Mouse (Mus musculus): ENCODE results near the gene Slc8a2. TPM values are rescaled to one million over a fixed set of nuclear protein-coding genes. Genes with fewer than 3 reads are reported as not detected.
A peak's percentile ranks its signal among the peaks of the same experiment; 100 is the strongest.

Slc8a2 gene
- total RNA-seq, 1 experiment = 3.1 TPM

DNA sequence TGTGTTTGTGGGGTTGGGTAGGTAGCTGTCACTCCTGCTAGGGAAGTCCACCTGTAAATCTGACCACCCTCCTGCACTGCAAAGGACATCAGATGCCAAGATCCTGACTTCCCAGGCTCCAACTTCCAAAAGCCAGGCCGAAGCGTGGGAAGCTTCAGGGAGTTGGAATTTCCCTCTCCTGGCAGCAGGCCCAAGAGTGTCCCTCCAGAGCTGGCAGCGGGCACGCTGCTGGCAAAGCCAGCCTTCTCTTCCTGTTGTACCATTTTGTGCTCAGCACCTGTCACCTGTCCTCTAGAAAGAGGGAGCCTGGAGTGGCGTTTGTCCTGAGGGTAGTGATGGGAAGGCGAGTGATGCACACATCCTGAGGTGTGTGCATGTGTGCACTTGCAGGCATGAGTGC is 1.3 kb upstream of the Slc8a2 start:
- no peak for DNase-seq (ENCODE audit: low read depth, low spot score)
- no peak overlapping the region for H3K9ac ChIP-seq (ENCODE audit: insufficient read depth, low read depth, low read length, poor library complexity, severe bottlenecking)
- peaks cover 0 to 15% of the 10 kb centered on the region in 2 experiments; a peak in 1 of 4 replicates for H3K4me1 ChIP-seq (ENCODE audit: control insufficient read depth in 2 of 2, insufficient read depth in 2 of 2, low read length in 2 of 2, poor library complexity in 1 of 2)
- no peaks in the 10 kb centered on the region for H3K9me3 ChIP-seq (ENCODE audit: control insufficient read depth, insufficient read depth, low read depth, low read length)
- no peak overlapping the region for H3K27ac ChIP-seq (ENCODE audit: insufficient read depth, low read depth, low read length, poor library complexity, severe bottlenecking)
- TF ChIP-seq MAFK (IDR thresholded peaks at IDR 0.05; ENCODE audit: insufficient read depth, low read depth, low read length) (no peak), ZC3H11A (IDR thresholded peaks at IDR 0.05; ENCODE audit: borderline replicate concordance, low read depth, low read length) (no peak), CHD2 (IDR thresholded peaks at IDR 0.05; ENCODE audit: low read depth, low read length) (no peak), ZNF384 (IDR thresholded peaks at IDR 0.05; ENCODE audit: low read depth, low read length) (no peak), HCFC1 (IDR thresholded peaks at IDR 0.05; ENCODE audit: borderline replicate concordance, insufficient read depth, low read length) (no peak)
- H3K36me3 ChIP-seq (ENCODE audit: control insufficient read depth, insufficient read depth, low read length, poor library complexity, severe bottlenecking) = 0 out of 2 replicates have a peak, but pooled peaks cover 2% of the 10 kb centered on the region
- in situ Hi-C loops (cut with MboI; ENCODE audit: low sequenced_read_pairs in 2 of 2, unreplicated experiment in 2 of 2) = loop anchor here in 1 of 2 experiments (25.0 kb wide), 1 partner anchor 166 kb away; the partner anchor contains the start of gene Ehd2
- H3K4me3 ChIP-seq (ENCODE audit: insufficient read depth in 1 of 2, low read depth in 1 of 2, low read length in 2 of 2, poor library complexity in 1 of 2, severe bottlenecking in 1 of 2) = no peak overlapping the region

DNA sequence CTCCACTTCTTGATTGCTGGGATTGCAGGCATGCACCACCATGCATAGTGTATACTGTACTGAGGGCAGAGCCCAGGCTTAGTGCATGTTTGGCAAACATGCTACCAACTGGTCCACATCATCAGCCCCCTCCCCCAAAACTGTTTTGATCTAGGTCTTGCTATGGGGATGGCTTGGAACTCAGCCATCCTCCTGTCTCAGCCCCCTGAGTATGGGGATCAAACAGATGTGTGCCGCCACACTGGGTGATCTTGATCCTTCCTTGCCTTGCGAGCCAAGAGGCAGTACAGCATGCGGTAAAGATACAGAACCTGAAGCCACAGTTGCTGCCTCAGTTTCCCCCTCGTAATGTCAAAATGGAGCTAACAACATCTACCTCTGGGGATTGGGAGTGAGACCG is 727 bp upstream of the Slc8a2 start:
- no peak for DNase-seq (ENCODE audit: low read depth, low spot score)
- no peak overlapping the region for H3K9ac ChIP-seq (ENCODE audit: insufficient read depth, low read depth, low read length, poor library complexity, severe bottlenecking)
- in situ Hi-C loops (cut with MboI; ENCODE audit: low sequenced_read_pairs in 2 of 2, unreplicated experiment in 2 of 2) = loop anchor here in 1 of 2 experiments (25.0 kb wide), 1 partner anchor 167 kb away; the partner anchor contains the start of gene Ehd2
- H3K9me3 ChIP-seq (ENCODE audit: control insufficient read depth, insufficient read depth, low read depth, low read length) = no peaks in the 10 kb centered on the region
- no peak overlapping the region for H3K27ac ChIP-seq (ENCODE audit: insufficient read depth, low read depth, low read length, poor library complexity, severe bottlenecking)
- TF ChIP-seq MAFK (IDR thresholded peaks at IDR 0.05; ENCODE audit: insufficient read depth, low read depth, low read length) = no peak
- TF ChIP-seq ZNF384 (IDR thresholded peaks at IDR 0.05; ENCODE audit: low read depth, low read length) = no peak
- no peak for TF ChIP-seq HCFC1 (IDR thresholded peaks at IDR 0.05; ENCODE audit: borderline replicate concordance, insufficient read depth, low read length)
- no peak for TF ChIP-seq ZC3H11A (IDR thresholded peaks at IDR 0.05; ENCODE audit: borderline replicate concordance, low read depth, low read length)
- no peak for TF ChIP-seq CHD2 (IDR thresholded peaks at IDR 0.05; ENCODE audit: low read depth, low read length)
- 0 out of 2 replicates have a peak, but pooled peaks cover 2% of the 10 kb centered on the region for H3K36me3 ChIP-seq (ENCODE audit: control insufficient read depth, insufficient read depth, low read length, poor library complexity, severe bottlenecking)
- H3K4me3 ChIP-seq (ENCODE audit: insufficient read depth in 1 of 2, low read depth in 1 of 2, low read length in 2 of 2, poor library complexity in 1 of 2, severe bottlenecking in 1 of 2) = no peak overlapping the region
- H3K4me1 ChIP-seq (ENCODE audit: control insufficient read depth in 2 of 2, insufficient read depth in 2 of 2, low read length in 2 of 2, poor library complexity in 1 of 2) = peaks cover 0 to 15% of the 10 kb centered on the region in 2 experiments; a peak in 1 of 4 replicates

DNA sequence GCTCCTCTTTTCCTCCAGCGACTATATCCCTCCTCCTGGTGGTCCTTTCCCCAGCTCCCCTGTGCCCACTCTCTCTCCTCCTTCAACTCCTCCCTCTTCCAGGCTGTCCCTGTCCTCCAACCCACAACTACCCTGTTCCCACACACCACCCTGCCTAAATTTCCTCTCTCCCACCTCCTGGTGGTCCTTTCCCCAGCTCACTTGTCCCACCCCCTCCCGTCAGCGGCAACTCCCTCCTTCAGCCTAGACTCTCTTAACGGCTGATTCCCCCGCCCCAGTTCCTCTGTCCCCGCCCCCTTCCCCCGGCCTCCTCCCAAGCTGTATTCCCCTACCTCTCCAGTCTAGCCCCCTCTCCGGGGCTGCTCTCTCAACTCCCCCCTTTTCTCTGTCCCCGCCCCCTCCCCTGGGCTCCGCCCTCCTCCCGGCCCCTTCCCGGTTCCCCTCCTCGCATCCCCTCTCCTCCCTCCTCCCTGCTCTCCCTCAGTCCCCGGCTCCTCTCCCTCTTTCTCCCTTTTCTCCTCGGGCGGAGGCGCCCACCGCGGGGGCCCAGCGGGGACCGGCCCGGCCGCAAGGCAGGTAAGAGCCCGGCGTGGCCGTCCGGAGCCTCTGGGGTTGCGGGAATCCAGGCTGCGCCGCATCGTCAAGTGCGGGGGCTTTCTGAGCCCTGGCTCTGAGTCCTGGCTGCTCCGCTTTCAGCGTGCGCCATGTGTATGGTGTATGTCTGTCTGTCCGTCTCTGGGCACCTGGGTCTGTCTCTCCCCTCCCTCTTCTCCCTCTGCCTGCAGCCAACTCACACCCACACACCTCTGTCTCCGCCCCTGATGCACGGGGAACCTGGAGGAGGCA is 443 bp downstream of the Slc8a2 start:
- H3K4me1 ChIP-seq (ENCODE audit: control insufficient read depth in 2 of 2, insufficient read depth in 2 of 2, low read length in 2 of 2, poor library complexity in 1 of 2) = peaks cover 0 to 15% of the 10 kb centered on the region in 2 experiments; a peak in 1 of 4 replicates
- peak overlapping the region; percentile 74 for H3K9ac ChIP-seq (ENCODE audit: insufficient read depth, low read depth, low read length, poor library complexity, severe bottlenecking)
- no peak for TF ChIP-seq HCFC1 (IDR thresholded peaks at IDR 0.05; ENCODE audit: borderline replicate concordance, insufficient read depth, low read length)
- no peak for TF ChIP-seq ZC3H11A (IDR thresholded peaks at IDR 0.05; ENCODE audit: borderline replicate concordance, low read depth, low read length)
- TF ChIP-seq MAFK (IDR thresholded peaks at IDR 0.05; ENCODE audit: insufficient read depth, low read depth, low read length) = no peak
- TF ChIP-seq CHD2 (IDR thresholded peaks at IDR 0.05; ENCODE audit: low read depth, low read length) = no peak
- no peak for TF ChIP-seq ZNF384 (IDR thresholded peaks at IDR 0.05; ENCODE audit: low read depth, low read length)
- in situ Hi-C loops (cut with MboI; ENCODE audit: low sequenced_read_pairs in 2 of 2, unreplicated experiment in 2 of 2) = loop anchor here in 1 of 2 experiments (25.0 kb wide), 1 partner anchor 168 kb away; the partner anchor contains the start of gene Ehd2
- H3K27ac ChIP-seq (ENCODE audit: insufficient read depth, low read depth, low read length, poor library complexity, severe bottlenecking) = no peak overlapping the region
- H3K36me3 ChIP-seq (ENCODE audit: control insufficient read depth, insufficient read depth, low read length, poor library complexity, severe bottlenecking) = peaks cover 5% of the 10 kb centered on the region; the same call in 1 of the 2 replicates
- peak overlapping the region; percentile 77 to 90 for H3K4me3 ChIP-seq (ENCODE audit: insufficient read depth in 1 of 2, low read depth in 1 of 2, low read length in 2 of 2, poor library complexity in 1 of 2, severe bottlenecking in 1 of 2)
- H3K9me3 ChIP-seq (ENCODE audit: control insufficient read depth, insufficient read depth, low read depth, low read length) = no peaks in the 10 kb centered on the region
- DNase-seq (ENCODE audit: low read depth, low spot score) = peak; percentile 82

DNA sequence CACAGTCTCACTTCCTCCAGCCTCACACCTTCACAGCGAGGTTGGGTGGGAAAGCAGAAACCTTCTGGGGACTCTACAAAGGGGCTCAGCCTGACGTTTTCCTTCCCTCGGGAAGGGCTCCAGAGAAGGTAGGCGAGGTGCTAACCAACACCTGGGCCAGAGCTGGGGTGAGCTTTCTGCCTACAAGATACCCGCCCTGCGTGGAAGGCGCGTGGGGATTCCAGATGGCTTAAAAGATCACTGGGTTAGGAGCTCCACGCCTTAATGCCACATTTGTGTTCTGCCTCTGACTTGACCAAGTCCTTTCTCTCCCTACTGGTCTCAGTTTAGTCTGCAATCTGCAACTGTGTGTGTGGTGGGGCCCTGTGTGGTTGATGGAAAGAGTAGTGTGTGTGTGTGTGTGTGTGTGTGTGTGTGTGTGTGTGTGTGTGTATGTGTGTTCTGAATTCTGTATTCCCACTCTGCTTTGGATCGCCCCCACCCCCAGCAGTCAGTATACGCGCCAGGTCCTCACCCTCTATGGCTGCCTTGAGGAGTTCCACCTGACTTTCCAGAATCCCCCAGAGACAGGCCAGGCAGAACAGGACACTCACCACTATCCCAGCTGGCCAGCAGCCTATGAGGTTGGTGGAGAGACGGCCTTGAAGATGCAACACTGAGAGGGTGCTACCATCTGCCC is 1.5 kb downstream of the Slc8a2 start:
- in situ Hi-C loops (cut with MboI; ENCODE audit: low sequenced_read_pairs in 2 of 2, unreplicated experiment in 2 of 2) = loop anchor here in 1 of 2 experiments (25.0 kb wide), 1 partner anchor 169 kb away; the partner anchor contains the start of gene Ehd2
- H3K27ac ChIP-seq (ENCODE audit: insufficient read depth, low read depth, low read length, poor library complexity, severe bottlenecking) = no peak overlapping the region
- no peak overlapping the region for H3K9ac ChIP-seq (ENCODE audit: insufficient read depth, low read depth, low read length, poor library complexity, severe bottlenecking)
- peak overlapping the region in 1 of 2 experiments; percentile 87; a peak in 3 of 4 replicates for H3K4me3 ChIP-seq (ENCODE audit: insufficient read depth in 1 of 2, low read depth in 1 of 2, low read length in 2 of 2, poor library complexity in 1 of 2, severe bottlenecking in 1 of 2)
- H3K36me3 ChIP-seq (ENCODE audit: control insufficient read depth, insufficient read depth, low read length, poor library complexity, severe bottlenecking) = peaks cover 3% of the 10 kb centered on the region; the same call in 1 of the 2 replicates
- H3K4me1 ChIP-seq (ENCODE audit: control insufficient read depth in 2 of 2, insufficient read depth in 2 of 2, low read length in 2 of 2, poor library complexity in 1 of 2) = peaks cover 0 to 15% of the 10 kb centered on the region in 2 experiments; a peak in 1 of 4 replicates
- no peaks in the 10 kb centered on the region for H3K9me3 ChIP-seq (ENCODE audit: control insufficient read depth, insufficient read depth, low read depth, low read length)
- DNase-seq (ENCODE audit: low read depth, low spot score) = no peak
- TF ChIP-seq MAFK (IDR thresholded peaks at IDR 0.05; ENCODE audit: insufficient read depth, low read depth, low read length) (no peak), HCFC1 (IDR thresholded peaks at IDR 0.05; ENCODE audit: borderline replicate concordance, insufficient read depth, low read length) (no peak), CHD2 (IDR thresholded peaks at IDR 0.05; ENCODE audit: low read depth, low read length) (no peak), ZNF384 (IDR thresholded peaks at IDR 0.05; ENCODE audit: low read depth, low read length) (no peak), ZC3H11A (IDR thresholded peaks at IDR 0.05; ENCODE audit: borderline replicate concordance, low read depth, low read length) (no peak)
